Mouse (Mus musculus): ENCODE measurements at regions not wholly inside any gene's neighbourhood (a gene's known extent, or its start where the extent isn't known, plus 50 kb on each side); places are given as distances from the start of the nearest gene placed in this dataset.

DNA sequence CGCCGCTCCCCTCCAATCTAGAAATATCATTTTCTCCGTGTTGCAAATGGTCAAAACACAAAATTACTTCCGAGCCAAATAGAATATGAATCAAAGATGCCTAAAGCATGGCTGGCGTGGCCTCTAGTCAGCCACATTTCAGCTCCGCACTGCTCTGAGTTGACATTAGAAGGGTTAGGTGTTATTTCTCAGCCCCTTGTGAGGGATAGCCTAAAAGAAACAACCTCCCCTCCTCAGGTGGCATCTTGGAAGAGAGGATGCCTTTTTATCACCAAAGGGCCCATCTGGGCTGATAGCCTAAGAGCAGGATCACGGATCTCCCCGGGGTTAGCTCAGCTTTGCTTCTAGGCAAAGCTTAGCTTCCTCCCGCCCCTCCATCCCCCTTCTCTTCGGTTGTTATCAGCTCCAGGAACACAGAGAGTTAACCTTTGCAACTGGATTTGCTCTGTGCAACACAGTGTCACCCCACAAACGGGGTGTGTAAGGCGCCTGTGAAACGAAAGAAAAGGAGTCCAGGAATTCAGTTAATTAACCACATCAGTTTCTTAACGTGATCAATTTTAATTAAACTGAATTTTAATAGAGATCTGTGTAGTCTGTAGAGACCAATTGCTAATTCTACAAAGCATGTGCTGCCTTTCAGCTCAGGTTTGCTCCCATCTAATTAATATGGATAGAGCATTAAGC, 180.6 kb upstream of the Mpped2 start:
- H3K27ac ChIP-seq (replicated peaks in 1 of 2; ENCODE audit: control insufficient read depth in 1 of 2, insufficient read depth in 1 of 2, low read depth in 2 of 2, low read length in 2 of 2), result no peak overlapping the region
- H3K9me3 ChIP-seq (ENCODE audit: control insufficient read depth, low read length), result no peaks in the 10 kb centered on the region
- ATAC-seq (ENCODE audit: insufficient number of reproducible peaks, insufficient read depth, low FRiP score, low read depth), result no peak
- peaks cover 0 to 3% of the 10 kb centered on the region in 2 experiments; a peak in 2 of 4 replicates for H3K4me1 ChIP-seq (ENCODE audit: control insufficient read depth in 2 of 2, insufficient read depth in 2 of 2, low read length in 2 of 2)
- H3K9ac ChIP-seq (ENCODE audit: low read length), result no peak overlapping the region
- no peaks in the 10 kb centered on the region for H3K36me3 ChIP-seq (ENCODE audit: control insufficient read depth, insufficient read depth, low read length)
- no peaks in the 10 kb centered on the region for H3K27me3 ChIP-seq (ENCODE audit: control insufficient read depth, insufficient read depth, low read length)
- 0 out of 2 replicates have a peak overlapping the region, but pooled peaks have one; percentile 21 for H3K4me2 ChIP-seq (ENCODE audit: low read length)
- H3K4me3 ChIP-seq (ENCODE audit: control insufficient read depth in 1 of 2, insufficient read depth in 1 of 2, low read depth in 1 of 2, low read length in 2 of 2), result no peak overlapping the region
- WGBS, result 40% methylated on average over 14 of the region's 14 CpGs

DNA sequence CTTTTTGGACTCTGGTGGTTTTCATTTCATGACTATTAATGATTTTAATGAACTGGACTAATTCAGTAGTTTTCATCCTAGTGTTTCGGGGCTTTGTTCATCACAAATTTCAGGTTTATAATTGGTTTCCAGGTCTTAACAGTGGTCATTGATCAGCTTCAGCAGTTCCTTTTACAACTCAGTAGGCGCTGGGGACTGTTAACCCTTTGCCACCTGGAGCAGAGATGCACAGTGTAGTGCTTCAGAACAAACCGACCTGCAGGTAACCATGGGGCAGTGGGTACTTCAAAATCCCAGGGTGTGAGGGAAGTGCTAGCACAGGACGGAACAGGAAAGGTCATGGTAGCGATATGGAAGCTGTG, 180.1 kb upstream of the Mpped2 start:
- H3K27ac ChIP-seq (replicated peaks in 1 of 2; ENCODE audit: control insufficient read depth in 1 of 2, insufficient read depth in 1 of 2, low read depth in 2 of 2, low read length in 2 of 2), result no peak overlapping the region
- no peak overlapping the region for H3K9ac ChIP-seq (ENCODE audit: low read length)
- no peaks in the 10 kb centered on the region for H3K36me3 ChIP-seq (ENCODE audit: control insufficient read depth, insufficient read depth, low read length)
- no peak for ATAC-seq (ENCODE audit: insufficient number of reproducible peaks, insufficient read depth, low FRiP score, low read depth)
- peak overlapping the region; percentile 3; the same call in 1 of the 2 replicates for H3K4me2 ChIP-seq (ENCODE audit: low read length)
- no peak overlapping the region for H3K4me3 ChIP-seq (ENCODE audit: control insufficient read depth in 1 of 2, insufficient read depth in 1 of 2, low read depth in 1 of 2, low read length in 2 of 2)
- no peaks in the 10 kb centered on the region for H3K9me3 ChIP-seq (ENCODE audit: control insufficient read depth, low read length)
- no peaks in the 10 kb centered on the region for H3K27me3 ChIP-seq (ENCODE audit: control insufficient read depth, insufficient read depth, low read length)
- peaks cover 0 to 3% of the 10 kb centered on the region in 2 experiments; a peak in 2 of 4 replicates for H3K4me1 ChIP-seq (ENCODE audit: control insufficient read depth in 2 of 2, insufficient read depth in 2 of 2, low read length in 2 of 2)
- WGBS, result 50% methylated on average over 5 of the region's 5 CpGs

DNA sequence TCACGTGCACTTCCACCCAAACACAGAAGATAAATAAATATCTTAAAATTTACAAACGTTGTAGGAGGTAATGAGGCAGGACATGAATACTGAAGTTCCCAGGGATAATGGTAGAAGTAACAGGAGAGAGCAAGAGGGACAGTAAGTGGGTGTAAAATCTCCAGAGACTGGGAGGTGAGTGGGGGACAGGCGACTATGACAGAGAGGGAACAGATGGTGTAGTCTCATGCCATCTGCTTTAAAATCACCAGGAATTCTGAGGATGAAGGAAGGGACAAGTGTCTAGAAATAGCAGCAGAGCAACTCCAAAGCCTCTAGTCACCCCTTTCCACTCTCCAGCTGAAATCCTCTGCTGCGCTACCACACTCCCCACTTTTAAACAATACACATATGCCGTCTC, 175.8 kb upstream of the Mpped2 start:
- H3K27me3 ChIP-seq (ENCODE audit: control insufficient read depth, insufficient read depth, low read length), result no peaks in the 10 kb centered on the region
- H3K4me2 ChIP-seq (ENCODE audit: low read length), result no peak overlapping the region
- no peak overlapping the region for H3K9ac ChIP-seq (ENCODE audit: low read length)
- ATAC-seq (ENCODE audit: insufficient number of reproducible peaks, insufficient read depth, low FRiP score, low read depth), result no peak
- peaks cover 0 to 3% of the 10 kb centered on the region in 2 experiments; a peak in 2 of 4 replicates for H3K4me1 ChIP-seq (ENCODE audit: control insufficient read depth in 2 of 2, insufficient read depth in 2 of 2, low read length in 2 of 2)
- H3K4me3 ChIP-seq (ENCODE audit: control insufficient read depth in 1 of 2, insufficient read depth in 1 of 2, low read depth in 1 of 2, low read length in 2 of 2), result no peak overlapping the region
- 74% methylated on average over 5 of the region's 5 CpGs for WGBS
- H3K9me3 ChIP-seq (ENCODE audit: control insufficient read depth, low read length), result no peaks in the 10 kb centered on the region
- H3K36me3 ChIP-seq (ENCODE audit: control insufficient read depth, insufficient read depth, low read length), result no peaks in the 10 kb centered on the region
- H3K27ac ChIP-seq (replicated peaks in 1 of 2; ENCODE audit: control insufficient read depth in 1 of 2, insufficient read depth in 1 of 2, low read depth in 2 of 2, low read length in 2 of 2), result no peak overlapping the region

DNA sequence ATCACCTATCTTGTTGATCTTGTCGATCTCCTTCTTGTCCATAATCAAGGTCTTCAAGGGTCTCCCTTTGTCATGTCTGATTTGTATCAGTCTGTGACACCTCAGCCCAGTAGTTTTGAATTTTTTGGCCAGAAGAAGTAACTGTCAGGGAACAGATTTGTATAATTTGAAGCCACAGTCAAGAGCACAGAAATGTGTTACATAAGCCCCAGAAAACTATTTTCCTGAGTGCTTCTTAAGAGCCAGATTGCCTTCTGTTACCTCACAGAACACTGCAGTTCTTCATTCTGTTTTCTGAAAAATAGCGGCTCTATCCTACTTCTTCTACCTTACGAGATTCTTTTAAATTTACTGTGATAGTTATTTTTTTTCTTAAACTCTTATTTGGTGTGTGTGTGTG, 170.1 kb upstream of the Mpped2 start:
- Histone ChIP-seq H3K4me2 (ENCODE audit: low read length) (no peak overlapping the region), H3K4me1 (ENCODE audit: control insufficient read depth in 2 of 2, insufficient read depth in 2 of 2, low read length in 2 of 2) (no peaks in the 10 kb centered on the region; a peak in 1 of 4 replicates), H3K36me3 (ENCODE audit: control insufficient read depth, insufficient read depth, low read length) (no peaks in the 10 kb centered on the region), H3K27me3 (ENCODE audit: control insufficient read depth, insufficient read depth, low read length) (no peaks in the 10 kb centered on the region), H3K9me3 (ENCODE audit: control insufficient read depth, low read length) (no peaks in the 10 kb centered on the region), H3K27ac (replicated peaks in 1 of 2; ENCODE audit: control insufficient read depth in 1 of 2, insufficient read depth in 1 of 2, low read depth in 2 of 2, low read length in 2 of 2) (no peak overlapping the region), H3K4me3 (ENCODE audit: control insufficient read depth in 1 of 2, insufficient read depth in 1 of 2, low read depth in 1 of 2, low read length in 2 of 2) (no peak overlapping the region), H3K9ac (ENCODE audit: low read length) (no peak overlapping the region)
- ATAC-seq (ENCODE audit: insufficient number of reproducible peaks, insufficient read depth, low FRiP score, low read depth), result no peak
- 84% methylated on average over 3 of the region's 3 CpGs for WGBS

DNA sequence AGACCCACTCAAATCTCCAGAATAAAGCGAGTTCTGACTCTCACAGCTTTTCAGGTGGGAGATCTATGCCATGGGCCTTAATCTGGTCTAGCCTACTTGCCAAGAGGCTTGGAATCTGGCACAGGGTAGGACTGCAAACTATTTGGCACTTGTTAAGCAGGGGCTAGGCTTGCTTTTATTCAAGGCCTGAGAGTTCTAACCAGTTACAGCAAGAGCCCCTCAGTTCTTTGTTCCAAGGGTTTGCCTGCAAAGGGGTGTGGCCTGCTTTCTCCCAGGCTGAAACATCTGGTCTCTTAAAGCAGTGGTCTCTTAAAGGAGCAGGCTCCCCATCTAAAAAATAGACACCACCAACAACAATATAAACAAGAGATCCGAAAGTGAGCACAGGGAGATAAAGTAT, 166.1 kb upstream of the Mpped2 start:
- Histone ChIP-seq H3K4me1 (ENCODE audit: control insufficient read depth in 2 of 2, insufficient read depth in 2 of 2, low read length in 2 of 2) (no peaks in the 10 kb centered on the region; a peak in 1 of 4 replicates), H3K36me3 (ENCODE audit: control insufficient read depth, insufficient read depth, low read length) (no peaks in the 10 kb centered on the region), H3K9me3 (ENCODE audit: control insufficient read depth, low read length) (no peaks in the 10 kb centered on the region), H3K4me2 (ENCODE audit: low read length) (no peak overlapping the region), H3K27ac (replicated peaks in 1 of 2; ENCODE audit: control insufficient read depth in 1 of 2, insufficient read depth in 1 of 2, low read depth in 2 of 2, low read length in 2 of 2) (no peak overlapping the region), H3K4me3 (ENCODE audit: control insufficient read depth in 1 of 2, insufficient read depth in 1 of 2, low read depth in 1 of 2, low read length in 2 of 2) (no peak overlapping the region), H3K9ac (ENCODE audit: low read length) (no peak overlapping the region), H3K27me3 (ENCODE audit: control insufficient read depth, insufficient read depth, low read length) (no peaks in the 10 kb centered on the region)
- WGBS, result 59% methylated on average over 2 of the region's 2 CpGs
- ATAC-seq (ENCODE audit: insufficient number of reproducible peaks, insufficient read depth, low FRiP score, low read depth), result no peak

DNA sequence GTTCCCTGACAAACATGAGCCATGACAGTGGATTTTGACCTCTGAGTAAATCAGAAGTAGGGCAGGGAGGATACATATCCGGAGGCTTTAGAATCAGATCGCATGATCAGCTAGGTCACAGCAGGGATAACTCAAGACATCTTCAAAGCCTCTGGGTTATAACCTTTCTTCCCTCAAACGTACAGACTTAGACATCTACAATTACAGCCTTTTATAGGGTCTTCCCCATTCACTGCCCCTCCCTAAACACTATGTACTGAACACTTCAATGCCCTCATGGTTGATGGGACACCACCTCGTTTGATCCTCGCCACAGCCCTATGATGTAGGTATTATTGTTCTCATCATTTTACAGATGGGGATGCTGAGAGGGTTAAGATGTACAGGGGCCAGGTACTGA, 163.8 kb upstream of the Mpped2 start:
- no peak for ATAC-seq (ENCODE audit: insufficient number of reproducible peaks, insufficient read depth, low FRiP score, low read depth)
- Histone ChIP-seq H3K9ac (ENCODE audit: low read length) (no peak overlapping the region), H3K9me3 (ENCODE audit: control insufficient read depth, low read length) (no peaks in the 10 kb centered on the region), H3K4me1 (ENCODE audit: control insufficient read depth in 2 of 2, insufficient read depth in 2 of 2, low read length in 2 of 2) (no peaks in the 10 kb centered on the region; a peak in 1 of 4 replicates), H3K36me3 (ENCODE audit: control insufficient read depth, insufficient read depth, low read length) (no peaks in the 10 kb centered on the region), H3K4me3 (ENCODE audit: control insufficient read depth in 1 of 2, insufficient read depth in 1 of 2, low read depth in 1 of 2, low read length in 2 of 2) (no peak overlapping the region), H3K27me3 (ENCODE audit: control insufficient read depth, insufficient read depth, low read length) (no peaks in the 10 kb centered on the region), H3K27ac (replicated peaks in 1 of 2; ENCODE audit: control insufficient read depth in 1 of 2, insufficient read depth in 1 of 2, low read depth in 2 of 2, low read length in 2 of 2) (no peak overlapping the region), H3K4me2 (ENCODE audit: low read length) (no peak overlapping the region)
- WGBS, result 81% methylated on average over 5 of the region's 5 CpGs

DNA sequence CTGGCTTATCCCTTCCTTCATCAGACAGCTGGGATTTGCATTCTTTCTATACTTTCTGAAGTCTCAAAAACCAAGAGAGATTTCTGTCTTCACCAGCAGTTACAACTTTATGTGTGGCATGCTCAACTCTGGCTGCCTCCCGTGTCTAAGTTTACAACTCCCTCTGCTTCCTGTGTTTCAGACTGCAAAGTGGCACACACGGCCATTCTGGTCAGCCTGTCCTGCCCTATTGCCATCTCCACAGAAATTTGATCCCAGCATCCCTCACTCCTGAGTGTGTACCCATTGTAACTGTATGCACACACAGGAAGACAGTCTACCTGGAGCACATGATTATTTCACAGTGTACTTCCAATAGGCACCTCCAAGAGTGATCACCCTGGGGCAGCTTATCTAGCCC, 163.3 kb upstream of the Mpped2 start:
- H3K4me3 ChIP-seq (ENCODE audit: control insufficient read depth in 1 of 2, insufficient read depth in 1 of 2, low read depth in 1 of 2, low read length in 2 of 2), result no peak overlapping the region
- H3K9me3 ChIP-seq (ENCODE audit: control insufficient read depth, low read length), result no peaks in the 10 kb centered on the region
- no peak overlapping the region for H3K27ac ChIP-seq (replicated peaks in 1 of 2; ENCODE audit: control insufficient read depth in 1 of 2, insufficient read depth in 1 of 2, low read depth in 2 of 2, low read length in 2 of 2)
- no peak; the same call in 1 of the 2 replicates for ATAC-seq (ENCODE audit: insufficient number of reproducible peaks, insufficient read depth, low FRiP score, low read depth)
- no peak overlapping the region for H3K4me2 ChIP-seq (ENCODE audit: low read length)
- H3K27me3 ChIP-seq (ENCODE audit: control insufficient read depth, insufficient read depth, low read length), result no peaks in the 10 kb centered on the region
- no peak overlapping the region for H3K9ac ChIP-seq (ENCODE audit: low read length)
- H3K4me1 ChIP-seq (ENCODE audit: control insufficient read depth in 2 of 2, insufficient read depth in 2 of 2, low read length in 2 of 2), result no peaks in the 10 kb centered on the region; a peak in 1 of 4 replicates
- WGBS, result 63% methylated on average over 2 of the region's 2 CpGs
- H3K36me3 ChIP-seq (ENCODE audit: control insufficient read depth, insufficient read depth, low read length), result no peaks in the 10 kb centered on the region

DNA sequence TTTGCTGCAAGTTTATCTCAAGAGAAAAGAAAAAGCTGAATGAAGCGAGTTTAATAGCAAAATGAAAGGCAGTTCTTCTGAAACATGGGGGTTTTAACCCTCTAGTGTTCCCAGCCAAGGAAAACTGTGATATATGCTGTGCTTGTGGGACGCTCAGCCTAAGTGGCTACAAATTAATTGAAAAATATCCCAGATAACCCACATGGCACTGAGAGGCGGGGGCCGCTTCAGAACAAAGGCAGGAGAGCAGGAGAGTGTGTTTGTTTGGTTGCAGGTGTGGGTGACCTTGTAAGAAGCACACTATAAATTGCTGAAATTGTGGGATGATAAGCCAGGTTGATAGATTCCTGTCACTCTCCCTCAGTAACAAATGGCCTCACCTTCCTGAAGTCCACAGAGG, 154.7 kb upstream of the Mpped2 start:
- no peaks in the 10 kb centered on the region for H3K9me3 ChIP-seq (ENCODE audit: control insufficient read depth, low read length)
- H3K4me3 ChIP-seq (ENCODE audit: control insufficient read depth in 1 of 2, insufficient read depth in 1 of 2, low read depth in 1 of 2, low read length in 2 of 2), result no peak overlapping the region
- no peak overlapping the region for H3K27ac ChIP-seq (replicated peaks in 1 of 2; ENCODE audit: control insufficient read depth in 1 of 2, insufficient read depth in 1 of 2, low read depth in 2 of 2, low read length in 2 of 2)
- peaks cover 0 to 3% of the 10 kb centered on the region in 2 experiments; a peak in 2 of 4 replicates for H3K4me1 ChIP-seq (ENCODE audit: control insufficient read depth in 2 of 2, insufficient read depth in 2 of 2, low read length in 2 of 2)
- 77% methylated on average over 4 of the region's 4 CpGs for WGBS
- no peaks in the 10 kb centered on the region for H3K36me3 ChIP-seq (ENCODE audit: control insufficient read depth, insufficient read depth, low read length)
- H3K9ac ChIP-seq (ENCODE audit: low read length), result no peak overlapping the region
- H3K27me3 ChIP-seq (ENCODE audit: control insufficient read depth, insufficient read depth, low read length), result no peaks in the 10 kb centered on the region
- H3K4me2 ChIP-seq (ENCODE audit: low read length), result no peak overlapping the region
- no peak for ATAC-seq (ENCODE audit: insufficient number of reproducible peaks, insufficient read depth, low FRiP score, low read depth)

All from heart, embryonic 14.5 days (tissue).